Mouse (Mus musculus) heart, embryonic 14.5 days (tissue): ENCODE results near the gene Ano8. TPM values are rescaled to one million over a fixed set of nuclear protein-coding genes. Genes with fewer than 3 reads are reported as not detected.
"Not testable (repeated sequence)": the region's sequence is repeated elsewhere in the genome, so short reads cannot be mapped to it uniquely, and the experiment has no call there.

Source experiments
- ATAC-seq: fragments of 200-750 bp; cut with Nextera tagmentation; 2 replicates; pipeline ENCODE4 v1.8.0; 2017; ENCODE audit warnings: low read depth, moderate TSS enrichment; ENCODE audit not compliant: insufficient number of reproducible peaks, insufficient read depth, low FRiP score
- H3K27ac ChIP-seq, 2 experiments: fragments of 200-500 bp in 1 of 2; fragments of 300-500 bp in 1 of 2; sonication (generic) in 1 of 2; replicated peaks in 1 of 2; 2 replicates each; pipeline ENCODE4 v1.5.1; 2012 to 2014; ENCODE audit warnings: low read depth in 2 of 2, low read length in 2 of 2, control low read depth in 1 of 2, mild to moderate bottlenecking in 1 of 2, mixed read lengths in 1 of 2; ENCODE audit not compliant: control insufficient read depth in 1 of 2, insufficient read depth in 1 of 2
- H3K27me3 ChIP-seq: fragments of 300-500 bp; sonication (generic); 2 replicates; pipeline ENCODE4 v1.6.1; 2014; ENCODE audit warnings: mild to moderate bottlenecking, low read length, control low read depth; ENCODE audit not compliant: control insufficient read depth, insufficient read depth
- H3K36me3 ChIP-seq: fragments of 300-500 bp; sonication (generic); 2 replicates; pipeline ENCODE4 v1.6.1; 2014; ENCODE audit warnings: mild to moderate bottlenecking, control low read depth, low read length, mixed read lengths; ENCODE audit not compliant: control insufficient read depth, insufficient read depth
- H3K4me1 ChIP-seq, 2 experiments: fragments of 200-500 bp in 1 of 2; fragments of 300-500 bp in 1 of 2; sonication (generic) in 1 of 2; 2 replicates each; pipeline ENCODE4 v1.6.1; 2012 to 2014; ENCODE audit warnings: low read length in 2 of 2, control low read depth in 1 of 2, mixed read lengths in 1 of 2; ENCODE audit not compliant: control insufficient read depth in 2 of 2, insufficient read depth in 2 of 2
- H3K4me2 ChIP-seq: fragments of 300-500 bp; sonication (generic); 2 replicates; pipeline ENCODE4 v1.6.1; 2014; ENCODE audit warnings: mild to moderate bottlenecking, low read length
- H3K4me3 ChIP-seq, 2 experiments: fragments of 200-500 bp in 1 of 2; fragments of 300-500 bp in 1 of 2; sonication (generic) in 1 of 2; 2 replicates each; pipeline ENCODE4 v1.5.1; 2012 to 2014; ENCODE audit warnings: low read length in 2 of 2, mild to moderate bottlenecking in 2 of 2, control low read depth in 1 of 2, low read depth in 1 of 2, moderate library complexity in 1 of 2; ENCODE audit not compliant: control insufficient read depth in 1 of 2, insufficient read depth in 1 of 2
- H3K9ac ChIP-seq: fragments of 300-500 bp; sonication (generic); 2 replicates; pipeline ENCODE4 v1.6.1; 2014; ENCODE audit warnings: mild to moderate bottlenecking, low read length
- H3K9me3 ChIP-seq: fragments of 300-500 bp; sonication (generic); 2 replicates; pipeline ENCODE4 v1.6.1; 2016; ENCODE audit warnings: low read length, control low read depth; ENCODE audit not compliant: control insufficient read depth
- WGBS: fragments of 180-500 bp; shearing (Covaris S2); extraction: QIAGEN DNeasy Blood & Tissue Kit; methylation state at CpG from one replicate; pipeline ENCODE4 v1.1.7; 2014; 5-methylcytosine and 5-hydroxymethylcytosine counted together
- polyA plus RNA-seq: library from polyadenylated mRNA; unstranded; fragments of >200 nt; fragmentation: Nextera tagmentation; extraction: Ambion mirVana; gene quantifications from 2 replicates; pipeline ENCODE4 v1.2.1, GENCODE M21; 2014

Ano8 gene
- 1.5 and 1.8 TPM in 2 replicates for polyA plus RNA-seq

GRCm38 (mm10) chr8:71485142-71486135, at the start of gene Ano8:
Gene Ano8, minus strand, starts transcription at chr8:71485963.
- peak; percentile 54 for ATAC-seq
- peaks cover 9% of the 10 kb centered on the region; the same call in 1 of the 2 replicates for H3K27me3 ChIP-seq
- H3K4me2 ChIP-seq = peak within 1 kb of the TSS; percentile 92
- H3K9me3 ChIP-seq = no peaks in the 10 kb centered on the region
- peaks cover 7% of the 10 kb centered on the region for H3K36me3 ChIP-seq
- peak within 1 kb of the TSS; percentile 70 to 71 for H3K4me3 ChIP-seq
- 8% methylated on average over 37 of the region's 58 CpGs for WGBS
- H3K4me1 ChIP-seq = peaks cover 5 to 14% of the 10 kb centered on the region in 2 experiments; a peak in 3 of 4 replicates
- H3K9ac ChIP-seq = peak within 1 kb of the TSS; percentile 87
- 0 out of 4 replicates have a peak within 1 kb of the TSS, but pooled peaks of 1 of the 2 experiments have one; percentile 47 for H3K27ac ChIP-seq

DNA sequence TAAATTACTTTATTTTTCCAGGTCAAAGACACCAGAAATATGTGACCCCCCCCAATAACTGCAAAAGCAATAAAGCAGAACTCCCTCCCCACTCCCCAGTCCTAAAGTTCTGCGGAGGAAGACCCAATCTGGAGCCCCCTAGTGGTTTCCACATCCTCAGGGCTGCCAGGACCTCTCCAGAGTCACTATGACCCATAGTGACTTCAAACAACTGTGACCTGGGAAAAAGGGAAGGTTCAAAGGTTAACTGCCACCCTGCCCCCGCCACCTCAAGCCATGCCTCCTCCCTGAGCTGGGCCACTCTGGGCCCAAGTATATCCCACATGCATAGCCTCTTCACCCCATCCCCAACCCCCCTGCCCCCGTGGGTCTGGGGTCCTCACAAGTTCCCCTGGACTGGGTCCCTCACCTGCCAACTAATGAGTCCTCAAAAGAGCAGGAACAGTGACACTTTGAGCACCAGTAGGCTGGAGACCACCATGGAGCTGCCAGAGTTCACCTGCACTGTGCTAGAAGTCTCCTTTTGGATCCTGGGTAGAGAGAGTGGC, 48.6 kb upstream of the Ano8 start:
- Histone ChIP-seq H3K9me3 (no peaks in the 10 kb centered on the region), H3K4me1 (peaks cover 0 to 5% of the 10 kb centered on the region in 2 experiments; a peak in 3 of 4 replicates), H3K36me3 (no peaks in the 10 kb centered on the region), H3K4me3 (no peak overlapping the region), H3K27ac (no peak overlapping the region), H3K4me2 (no peak overlapping the region), H3K27me3 (no peaks in the 10 kb centered on the region), H3K9ac (no peak overlapping the region)
- 42% methylated on average over 3 of the region's 3 CpGs for WGBS
- no peak for ATAC-seq

GRCm38 (mm10) chr8:71530735-71531467, 45.1 kb upstream of the Ano8 start:
- WGBS = 57% methylated on average over 5 of the region's 12 CpGs
- Histone ChIP-seq H3K4me1 (peaks cover 19 to 23% of the 10 kb centered on the region in 2 experiments), H3K27ac (peak overlapping the region in 1 of 2 experiments; percentile 28; a peak in 1 of 4 replicates)
- H3K36me3 ChIP-seq, H3K9ac ChIP-seq, H3K4me2 ChIP-seq, ATAC-seq, H3K9me3 ChIP-seq, H3K27me3 ChIP-seq, H3K4me3 ChIP-seq: not testable (repeated sequence)

- Histone ChIP-seq H3K36me3 (no peaks in the 10 kb centered on the region), H3K9ac (no peak overlapping the region), H3K27me3 (no peaks in the 10 kb centered on the region), H3K4me3 (no peak overlapping the region), H3K27ac (peak overlapping the region; percentile 88 to 95), H3K4me1 (peaks cover 28 to 29% of the 10 kb centered on the region in 2 experiments), H3K4me2 (no peak overlapping the region), H3K9me3 (no peaks in the 10 kb centered on the region)
- WGBS = 61% methylated on average over 11 of the region's 11 CpGs
- ATAC-seq = peak; percentile 70
These were observed 42.8 kb upstream of the Ano8 start for GRCm38 (mm10) chr8:71528362-71529073.

DNA sequence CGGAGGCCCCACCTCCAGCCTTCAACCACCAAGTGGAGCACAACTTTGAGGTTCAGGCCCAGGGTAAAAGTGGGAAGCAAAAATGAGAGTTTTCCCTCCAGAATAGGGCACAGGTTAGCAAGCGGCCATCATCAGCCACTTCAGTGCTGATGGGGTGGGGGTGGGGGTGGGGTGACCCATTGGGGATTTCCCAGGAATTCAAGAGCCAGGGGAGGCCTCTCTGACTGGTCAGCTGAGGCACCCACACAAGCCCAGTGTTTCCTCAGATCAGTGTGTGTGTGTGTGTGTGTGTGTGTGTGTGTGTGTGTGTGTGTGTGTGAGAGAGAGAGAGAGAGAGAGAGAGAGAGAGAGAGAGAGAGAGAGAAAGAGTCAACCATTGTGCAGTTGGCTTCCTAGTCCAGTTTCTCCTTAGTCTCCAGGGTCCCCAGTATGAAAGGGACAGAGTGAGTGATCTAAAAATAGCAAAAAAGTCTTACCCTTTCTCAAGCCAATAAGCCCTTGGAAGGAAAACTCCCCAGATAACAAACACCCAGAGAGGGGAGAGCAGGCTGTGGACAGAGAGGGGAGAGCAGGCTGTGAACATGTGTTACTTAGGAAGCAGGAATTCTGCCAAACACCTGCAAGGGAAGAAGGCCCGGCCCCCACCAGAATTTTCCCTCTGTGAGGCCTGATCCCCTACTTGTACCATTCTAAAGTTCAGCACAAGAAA, 41.6 kb upstream of the Ano8 start:
- Histone ChIP-seq H3K9ac (no peak overlapping the region; the same call in 1 of the 2 replicates), H3K4me2 (0 out of 2 replicates have a peak overlapping the region, but pooled peaks have one; percentile 13), H3K4me1 (peaks cover 28 to 29% of the 10 kb centered on the region in 2 experiments), H3K9me3 (no peaks in the 10 kb centered on the region), H3K27me3 (no peaks in the 10 kb centered on the region), H3K36me3 (no peaks in the 10 kb centered on the region), H3K27ac (peak overlapping the region; percentile 88 to 95), H3K4me3 (no peak overlapping the region)
- no peak for ATAC-seq
- WGBS = 22% methylated on average over 3 of the region's 3 CpGs

GRCm38 (mm10) chr8:71526272-71526671, 40.5 kb upstream of the Ano8 start:
- 12% methylated on average over 6 of the region's 6 CpGs for WGBS
- Histone ChIP-seq H3K9me3 (no peaks in the 10 kb centered on the region), H3K36me3 (no peaks in the 10 kb centered on the region), H3K4me1 (peaks cover 28 to 29% of the 10 kb centered on the region in 2 experiments), H3K27ac (peak overlapping the region; percentile 88 to 95), H3K9ac (no peak overlapping the region), H3K27me3 (no peaks in the 10 kb centered on the region), H3K4me2 (0 out of 2 replicates have a peak overlapping the region, but pooled peaks have one; percentile 1), H3K4me3 (no peak overlapping the region)
- peak; percentile 61 for ATAC-seq
